Mouse (Mus musculus) embryonic facial prominence, embryonic 11.5 days (tissue): ENCODE data around the gene Nedd4. TPM values are rescaled to one million over a fixed set of nuclear protein-coding genes. Genes with fewer than 3 reads are reported as not detected.
A peak's percentile ranks its signal among the peaks of the same experiment; 100 is the strongest.

Experiments used
- ATAC-seq: fragments of 200-750 bp; cut with Nextera tagmentation; replicated peaks from 2 replicates; pipeline ENCODE4 v1.8.0; 2017; ENCODE audit warnings: low read depth; ENCODE audit not compliant: insufficient number of reproducible peaks, low FRiP score, low TSS enrichment
- DNase-seq: peaks from one replicate; pipeline ENCODE4 v3.0.0-alpha.2; 2015; ENCODE audit warnings: low spot score
- H3K27ac ChIP-seq: fragments of 300-500 bp; sonication (generic); replicated peaks from 2 replicates; pipeline ENCODE4 v1.5.1; 2014; ENCODE audit warnings: mild to moderate bottlenecking, low read depth, low read length, control low read depth
- H3K27me3 ChIP-seq: fragments of 300-500 bp; sonication (generic); 2 replicates; pipeline ENCODE4 v1.6.1; 2014; ENCODE audit warnings: mild to moderate bottlenecking, low read length, moderate library complexity, mixed read lengths; ENCODE audit not compliant: control insufficient read depth, insufficient read depth
- H3K36me3 ChIP-seq: fragments of 300-500 bp; sonication (generic); replicated peaks from 2 replicates; pipeline ENCODE4 v1.6.1; 2014; ENCODE audit warnings: low read depth, mild to moderate bottlenecking, low read length, moderate library complexity, mixed read lengths; ENCODE audit not compliant: control insufficient read depth, insufficient read depth
- H3K4me1 ChIP-seq: fragments of 300-500 bp; sonication (generic); 2 replicates; pipeline ENCODE4 v1.6.1; 2014; ENCODE audit warnings: low read length, mixed read lengths; ENCODE audit not compliant: control insufficient read depth, insufficient read depth
- H3K4me2 ChIP-seq: fragments of 300-500 bp; sonication (generic); 2 replicates; pipeline ENCODE4 v1.6.1; 2014; ENCODE audit warnings: low read depth, mild to moderate bottlenecking, control low read depth, low read length, moderate library complexity
- H3K4me3 ChIP-seq: fragments of 300-500 bp; sonication (generic); 2 replicates; pipeline ENCODE4 v1.5.1; 2014; ENCODE audit warnings: low read depth, low read length, control low read depth
- H3K9ac ChIP-seq: fragments of 300-500 bp; sonication (generic); replicated peaks from 2 replicates; pipeline ENCODE4 v1.6.1; 2014; ENCODE audit warnings: mild to moderate bottlenecking, control low read depth, low read length
- H3K9me3 ChIP-seq: fragments of 300-500 bp; sonication (generic); replicated peaks from 2 replicates; pipeline ENCODE4 v1.6.1; 2016; ENCODE audit warnings: mild to moderate bottlenecking, low read length, inconsistent platforms, mixed read lengths; ENCODE audit not compliant: control insufficient read depth
- WGBS: fragments of 180-500 bp; shearing (Covaris S2); extraction: QIAGEN DNeasy Blood & Tissue Kit; methylation state at CpG from one replicate; pipeline ENCODE4 v1.1.7; 2014; 5-methylcytosine and 5-hydroxymethylcytosine counted together
- polyA plus RNA-seq: library from polyadenylated mRNA; unstranded; fragments of >200 nt; fragmentation: Nextera tagmentation; extraction: Ambion mirVana; gene quantifications from 2 replicates; pipeline ENCODE4 v1.2.1, GENCODE M21; 2014

Gene Nedd4
- polyA plus RNA-seq, 1 experiment from 2014 or later: 859 TPM

- Histone ChIP-seq H3K36me3 (peaks cover 54% of the 10 kb centered on the region), H3K27me3 (no peaks in the 10 kb centered on the region), H3K4me2 (no peak overlapping the region), H3K27ac (no peak overlapping the region), H3K9me3 (no peaks in the 10 kb centered on the region), H3K9ac (no peak overlapping the region), H3K4me3 (no peak overlapping the region), H3K4me1 (no peaks in the 10 kb centered on the region)
- WGBS: 96% methylated on average over 6 of the region's 6 CpGs
- DNase-seq (no peak), ATAC-seq (no peak)
Observed at GRCm38 (mm10) chr9:72741206-72741605, 79.1 kb downstream of the Nedd4 start.

- Histone ChIP-seq H3K9me3 (no peaks in the 10 kb centered on the region), H3K9ac (no peak overlapping the region), H3K4me1 (no peaks in the 10 kb centered on the region), H3K36me3 (peaks cover 40% of the 10 kb centered on the region), H3K27ac (no peak overlapping the region), H3K4me2 (no peak overlapping the region), H3K4me3 (no peak overlapping the region), H3K27me3 (no peaks in the 10 kb centered on the region)
- WGBS: 83% methylated on average over 5 of the region's 5 CpGs
- no peak for ATAC-seq
- no peak for DNase-seq
Observed at GRCm38 (mm10) chr9:72746278-72746677, 84.1 kb downstream of the Nedd4 start.

- Histone ChIP-seq H3K4me3 (no peak overlapping the region), H3K4me1 (no peaks in the 10 kb centered on the region), H3K9ac (no peak overlapping the region), H3K4me2 (no peak overlapping the region), H3K36me3 (peaks cover 21% of the 10 kb centered on the region), H3K27me3 (no peaks in the 10 kb centered on the region), H3K27ac (no peak overlapping the region), H3K9me3 (no peaks in the 10 kb centered on the region)
- 67% methylated on average over 2 of the region's 2 CpGs for WGBS
- ATAC-seq (no peak), DNase-seq (no peak)
Observed at GRCm38 (mm10) chr9:72750272-72750671, 88.1 kb downstream of the Nedd4 start.

GRCm38 (mm10) chr9:72752656-72753055 lies 90.5 kb downstream of the Nedd4 start:
- ATAC-seq: no peak
- Histone ChIP-seq H3K4me1 (no peaks in the 10 kb centered on the region), H3K27ac (no peak overlapping the region), H3K9me3 (no peaks in the 10 kb centered on the region), H3K4me3 (no peak overlapping the region), H3K27me3 (no peaks in the 10 kb centered on the region), H3K4me2 (no peak overlapping the region), H3K9ac (no peak overlapping the region), H3K36me3 (peaks cover 7% of the 10 kb centered on the region)
- DNase-seq: no peak
- WGBS: 77% methylated on average over 9 of the region's 9 CpGs

GRCm38 (mm10) chr9:72753741-72754140 lies 91.6 kb downstream of the Nedd4 start:
- no peak overlapping the region for H3K27ac ChIP-seq
- no peaks in the 10 kb centered on the region for H3K4me1 ChIP-seq
- no peak overlapping the region for H3K9ac ChIP-seq
- no peak overlapping the region for H3K4me3 ChIP-seq
- no peaks in the 10 kb centered on the region; the same call in 1 of the 2 replicates for H3K36me3 ChIP-seq
- no peak overlapping the region for H3K4me2 ChIP-seq
- WGBS: 10% methylated on average over 7 of the region's 7 CpGs
- ATAC-seq (peak; percentile 1; the same call in 1 of the 2 replicates), DNase-seq (peak; percentile 79)
- no peaks in the 10 kb centered on the region for H3K27me3 ChIP-seq
- H3K9me3 ChIP-seq: no peaks in the 10 kb centered on the region

GRCm38 (mm10) chr9:72757143-72757542 lies 95.0 kb downstream of the Nedd4 start:
- no peaks in the 10 kb centered on the region for H3K9me3 ChIP-seq
- 74% methylated on average over 5 of the region's 5 CpGs for WGBS
- no peak overlapping the region for H3K27ac ChIP-seq
- no peak overlapping the region for H3K4me2 ChIP-seq
- DNase-seq (no peak), ATAC-seq (no peak)
- H3K9ac ChIP-seq: no peak overlapping the region
- H3K36me3 ChIP-seq: no peaks in the 10 kb centered on the region
- no peak overlapping the region for H3K4me3 ChIP-seq
- H3K27me3 ChIP-seq: no peaks in the 10 kb centered on the region
- no peaks in the 10 kb centered on the region for H3K4me1 ChIP-seq

- ATAC-seq: no peak
- Histone ChIP-seq H3K9ac (no peak overlapping the region), H3K9me3 (no peaks in the 10 kb centered on the region), H3K4me3 (no peak overlapping the region), H3K4me2 (no peak overlapping the region), H3K27me3 (no peaks in the 10 kb centered on the region), H3K36me3 (no peaks in the 10 kb centered on the region), H3K4me1 (no peaks in the 10 kb centered on the region), H3K27ac (no peak overlapping the region)
- 22% methylated on average over 8 of the region's 8 CpGs for WGBS
- DNase-seq: peak; percentile 61
Observed at GRCm38 (mm10) chr9:72758705-72759131, 96.6 kb downstream of the Nedd4 start.

- DNase-seq: peak; percentile 43
Observed at GRCm38 (mm10) chr9:72763050-72763718, 101.0 kb downstream of the Nedd4 start.

More at GRCm38 (mm10) chr9:72763050-72763718, 101.0 kb downstream of the Nedd4 start:
- Histone ChIP-seq H3K36me3 (no peaks in the 10 kb centered on the region), H3K4me1 (no peaks in the 10 kb centered on the region; the same call in 1 of the 2 replicates), H3K27ac (no peak overlapping the region), H3K4me2 (no peak overlapping the region), H3K27me3 (no peaks in the 10 kb centered on the region), H3K9ac (peak overlapping the region; percentile 9; the same call in 1 of the 2 replicates), H3K4me3 (no peak overlapping the region), H3K9me3 (no peaks in the 10 kb centered on the region)
- WGBS: 21% methylated on average over 3 of the region's 3 CpGs
- ATAC-seq: peak; percentile 30; the same call in 1 of the 2 replicates
